Mouse (Mus musculus): ENCODE data around the gene Orm2. TPM values are rescaled to one million over a fixed set of nuclear protein-coding genes. Genes with fewer than 3 reads are reported as not detected.
A peak's percentile ranks its signal among the peaks of the same experiment; 100 is the strongest.

Gene Orm2
- polyA plus RNA-seq, 1 experiment from 2014 or later, result not detected

DNA sequence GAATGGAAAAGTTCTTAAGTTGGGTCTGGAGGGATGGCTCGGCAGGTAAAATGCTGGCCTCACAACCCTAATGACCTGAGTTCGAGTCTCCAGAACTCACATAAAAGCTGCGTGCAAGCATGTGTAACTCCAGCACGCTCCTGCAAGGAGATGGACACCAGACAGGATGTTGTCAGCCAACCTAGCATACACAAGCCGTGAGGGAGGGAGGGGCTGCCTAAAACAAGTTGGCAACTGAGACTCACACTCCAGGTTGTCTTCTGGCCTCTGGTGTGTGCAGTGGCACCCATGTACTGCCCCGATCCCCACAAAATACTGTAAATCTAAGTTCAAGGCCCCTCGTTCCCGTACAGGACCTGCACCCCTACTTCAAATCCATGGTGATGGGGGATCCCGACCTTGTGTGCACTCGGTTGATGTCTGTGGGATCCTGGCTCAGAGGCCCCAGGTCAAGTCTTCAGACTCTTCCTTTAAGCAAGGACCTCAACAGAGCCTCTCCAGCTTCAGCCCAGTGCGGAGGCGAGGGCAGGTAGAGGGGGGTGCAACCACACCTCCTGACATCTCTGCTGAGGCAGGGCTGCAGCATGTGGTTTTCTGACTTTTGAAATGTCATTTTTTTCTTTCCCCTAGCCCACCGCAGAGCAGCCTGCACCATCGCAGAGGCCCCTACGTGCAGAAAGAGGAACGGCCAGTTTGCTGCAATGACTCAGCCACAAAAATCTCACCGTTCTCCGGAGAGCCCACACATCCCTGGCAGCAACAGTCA lies 38.5 kb downstream of the Orm2 start:
- Histone ChIP-seq H3K9me3 (no peaks in the 10 kb centered on the region), H3K4me1 (peaks cover 64% of the 10 kb centered on the region), H3K4me2 (replicated peaks) (no peak overlapping the region), H3K27me3 (no peaks in the 10 kb centered on the region), H3K36me3 (peaks cover 17% of the 10 kb centered on the region), H3K9ac (no peak overlapping the region), H3K27ac (no peak overlapping the region), H3K4me3 (no peak overlapping the region)
- no peak for ATAC-seq (ENCODE audit: insufficient number of reproducible peaks, insufficient read depth, low FRiP score, low TSS enrichment)
- 87% methylated on average over 18 of the region's 18 CpGs for WGBS

DNA sequence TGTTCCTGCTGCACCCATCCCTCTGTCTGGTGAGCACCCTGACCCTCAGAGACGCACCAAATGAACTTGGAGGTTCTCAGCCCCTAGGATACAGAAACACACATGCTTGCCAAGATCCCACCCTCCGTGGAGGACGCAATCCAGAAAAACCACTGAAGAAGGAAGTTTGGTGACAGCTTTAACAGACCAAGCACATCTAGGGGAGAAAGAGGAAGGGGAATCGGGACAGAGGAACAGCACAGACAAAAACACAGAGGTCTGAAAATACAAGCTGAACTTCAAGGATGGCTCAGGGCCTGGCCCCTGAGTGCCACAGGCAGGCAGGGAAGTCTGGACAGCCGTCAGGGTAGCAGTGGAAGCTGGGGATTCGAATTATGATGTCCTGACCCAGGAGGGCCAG lies 39.4 kb downstream of the Orm2 start:
- WGBS, result 77% methylated on average over 6 of the region's 6 CpGs
- Histone ChIP-seq H3K36me3 (0 out of 2 replicates have a peak, but pooled peaks cover 8% of the 10 kb centered on the region), H3K9ac (peak overlapping the region; percentile 32; the same call in 1 of the 2 replicates), H3K4me1 (peaks cover 64% of the 10 kb centered on the region), H3K9me3 (no peaks in the 10 kb centered on the region), H3K27ac (peak overlapping the region; percentile 69; the same call in 1 of the 2 replicates), H3K4me2 (replicated peaks) (peak overlapping the region; percentile 57), H3K4me3 (no peak overlapping the region), H3K27me3 (no peaks in the 10 kb centered on the region)
- no peak for ATAC-seq (ENCODE audit: insufficient number of reproducible peaks, insufficient read depth, low FRiP score, low TSS enrichment)

DNA sequence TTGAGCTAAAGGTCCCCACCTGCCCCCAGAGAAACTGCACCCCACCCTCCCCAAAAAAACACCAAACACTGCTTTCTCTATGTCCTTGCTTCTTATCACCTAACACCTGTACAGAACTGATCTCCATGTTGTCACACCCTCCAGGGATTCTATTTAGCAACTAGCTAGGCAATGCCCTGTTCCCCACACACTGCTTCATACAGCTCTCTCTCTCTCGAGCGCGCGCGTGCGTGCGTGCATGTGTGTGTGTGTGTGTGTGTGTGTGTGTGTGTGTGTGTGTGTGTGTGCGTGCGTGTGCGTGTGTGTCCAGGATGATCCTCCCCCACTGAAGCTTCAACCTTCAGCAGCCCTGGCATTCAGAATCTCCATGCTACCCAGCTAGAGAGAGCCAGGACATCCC lies 39.8 kb downstream of the Orm2 start:
- no peak for ATAC-seq (ENCODE audit: insufficient number of reproducible peaks, insufficient read depth, low FRiP score, low TSS enrichment)
- WGBS, result 91% methylated on average over 9 of the region's 10 CpGs
- Histone ChIP-seq H3K4me2 (replicated peaks) (peak overlapping the region; percentile 57), H3K9me3 (no peaks in the 10 kb centered on the region), H3K9ac (peak overlapping the region; percentile 32), H3K27me3 (no peaks in the 10 kb centered on the region), H3K36me3 (0 out of 2 replicates have a peak, but pooled peaks cover 6% of the 10 kb centered on the region), H3K4me3 (peak overlapping the region; percentile 32), H3K27ac (peak overlapping the region; percentile 69; the same call in 1 of the 2 replicates), H3K4me1 (peaks cover 64% of the 10 kb centered on the region)

DNA sequence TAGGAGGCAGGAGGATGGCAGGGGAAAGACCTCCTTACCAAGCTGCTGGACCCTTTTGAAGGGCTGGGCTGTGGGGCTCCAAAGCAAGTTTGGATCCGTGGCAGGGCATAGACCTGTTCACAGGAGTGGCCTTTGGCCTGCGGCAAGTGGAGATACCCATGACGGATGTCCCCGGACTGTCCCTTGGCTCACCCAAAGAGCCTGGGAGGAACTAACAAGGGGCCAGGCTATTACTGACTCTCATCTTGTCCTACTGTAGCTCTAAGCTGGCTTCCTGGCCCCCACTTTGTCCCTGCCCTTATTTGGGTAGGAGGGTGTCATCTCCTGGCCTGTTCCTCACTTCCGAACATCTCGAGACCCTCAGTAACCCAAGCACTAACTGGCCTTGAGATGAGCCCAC lies 40.3 kb downstream of the Orm2 start:
- 55% methylated on average over 6 of the region's 6 CpGs for WGBS
- peak overlapping the region; percentile 57 for H3K4me2 ChIP-seq (replicated peaks)
- H3K4me3 ChIP-seq, result peak overlapping the region; percentile 32
- peak overlapping the region; percentile 32 for H3K9ac ChIP-seq
- no peak for ATAC-seq (ENCODE audit: insufficient number of reproducible peaks, insufficient read depth, low FRiP score, low TSS enrichment)
- no peaks in the 10 kb centered on the region for H3K27me3 ChIP-seq
- H3K36me3 ChIP-seq, result 0 out of 2 replicates have a peak, but pooled peaks cover under 1% of the 10 kb centered on the region
- H3K9me3 ChIP-seq, result no peaks in the 10 kb centered on the region
- peak overlapping the region; percentile 69 for H3K27ac ChIP-seq
- H3K4me1 ChIP-seq, result peaks cover 64% of the 10 kb centered on the region

DNA sequence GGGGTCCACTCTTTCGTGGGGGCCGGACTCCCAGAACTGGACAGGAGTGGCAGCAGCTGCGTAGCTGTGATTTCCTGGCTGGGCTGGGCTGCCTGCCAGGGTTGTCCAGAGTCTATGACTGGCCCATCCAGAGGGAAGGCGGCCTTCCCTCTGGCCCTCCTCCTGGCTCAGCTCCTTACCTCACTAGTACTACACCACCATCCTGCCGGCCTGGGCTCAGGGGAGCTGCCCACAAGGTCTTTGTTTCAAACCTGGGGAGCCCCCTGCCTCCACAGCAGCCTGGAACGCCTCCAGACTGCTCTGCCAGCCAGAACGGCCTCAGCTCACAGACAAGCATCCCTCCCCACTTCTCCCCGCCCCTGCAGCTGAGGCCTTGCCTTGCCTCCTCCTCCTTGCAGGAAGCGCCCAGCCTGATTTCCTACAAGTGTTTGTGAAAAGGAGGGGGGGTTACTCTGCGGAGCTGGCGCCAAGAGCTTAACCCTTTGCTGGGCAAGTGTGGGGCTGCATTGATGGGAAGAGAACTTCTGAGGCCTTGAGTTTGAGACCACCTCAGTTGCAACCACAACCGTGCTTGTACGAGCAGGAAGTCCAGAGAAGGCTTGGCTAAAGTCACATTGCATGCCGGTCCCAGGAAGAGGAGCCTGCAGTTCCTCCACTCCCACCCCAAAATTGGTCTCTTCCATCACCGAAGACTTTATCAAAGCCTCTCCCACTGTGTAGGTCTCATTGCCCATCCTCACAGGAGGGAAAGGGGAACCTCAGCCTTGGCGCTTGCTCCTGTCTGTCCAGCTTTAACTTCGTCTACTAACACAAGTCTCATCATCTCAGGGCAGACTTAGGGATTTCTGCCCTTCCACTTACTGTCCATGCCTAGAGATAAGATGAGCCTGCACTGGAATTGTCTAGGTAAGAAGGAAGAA lies 41.1 kb downstream of the Orm2 start, which contains the start of gene Akna:
Akna (minus strand) TSS at position 315 of the 920 bp plus-strand sequence.
- Histone ChIP-seq H3K27me3 (no peaks in the 10 kb centered on the region), H3K9ac (peak within 1 kb of the TSS; percentile 32), H3K4me1 (peaks cover 64% of the 10 kb centered on the region), H3K9me3 (no peaks in the 10 kb centered on the region), H3K27ac (peak within 1 kb of the TSS; percentile 69), H3K4me2 (replicated peaks) (peak within 1 kb of the TSS; percentile 57), H3K36me3 (no peaks in the 10 kb centered on the region), H3K4me3 (peak within 1 kb of the TSS; percentile 32)
- 10% methylated on average over 17 of the region's 17 CpGs for WGBS
- peak; percentile 81 for ATAC-seq (ENCODE audit: insufficient number of reproducible peaks, insufficient read depth, low FRiP score, low TSS enrichment)

DNA sequence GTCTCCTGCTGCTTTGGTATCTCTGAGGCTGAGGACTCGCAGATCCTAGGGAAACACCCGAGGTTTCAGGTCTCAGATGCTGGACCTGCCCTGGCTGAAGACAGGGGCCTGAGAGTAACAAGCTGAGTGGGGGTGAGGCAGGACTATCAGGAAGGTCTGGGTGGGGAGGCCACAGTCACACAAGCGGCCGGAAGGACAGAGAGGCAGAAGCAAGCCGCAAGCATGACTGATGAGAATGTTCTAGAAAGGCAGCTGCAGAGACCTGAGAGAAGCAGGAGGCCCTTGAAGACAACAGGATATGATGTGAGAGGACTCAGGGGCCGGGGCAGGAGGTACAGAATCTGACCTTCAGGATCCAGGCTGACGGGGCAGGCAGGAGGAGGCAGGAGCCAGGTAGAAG lies 42.0 kb downstream of the Orm2 start:
- H3K9ac ChIP-seq, result 0 out of 2 replicates have a peak overlapping the region, but pooled peaks have one; percentile 28
- no peaks in the 10 kb centered on the region for H3K9me3 ChIP-seq
- H3K27ac ChIP-seq, result peak overlapping the region; percentile 69; the same call in 1 of the 2 replicates
- no peak overlapping the region for H3K4me3 ChIP-seq
- WGBS, result 60% methylated on average over 7 of the region's 7 CpGs
- H3K4me1 ChIP-seq, result peaks cover 65% of the 10 kb centered on the region
- H3K36me3 ChIP-seq, result no peaks in the 10 kb centered on the region
- H3K27me3 ChIP-seq, result no peaks in the 10 kb centered on the region
- no peak for ATAC-seq (ENCODE audit: insufficient number of reproducible peaks, insufficient read depth, low FRiP score, low TSS enrichment)
- peak overlapping the region; percentile 57; the same call in 1 of the 2 replicates for H3K4me2 ChIP-seq (replicated peaks)

DNA sequence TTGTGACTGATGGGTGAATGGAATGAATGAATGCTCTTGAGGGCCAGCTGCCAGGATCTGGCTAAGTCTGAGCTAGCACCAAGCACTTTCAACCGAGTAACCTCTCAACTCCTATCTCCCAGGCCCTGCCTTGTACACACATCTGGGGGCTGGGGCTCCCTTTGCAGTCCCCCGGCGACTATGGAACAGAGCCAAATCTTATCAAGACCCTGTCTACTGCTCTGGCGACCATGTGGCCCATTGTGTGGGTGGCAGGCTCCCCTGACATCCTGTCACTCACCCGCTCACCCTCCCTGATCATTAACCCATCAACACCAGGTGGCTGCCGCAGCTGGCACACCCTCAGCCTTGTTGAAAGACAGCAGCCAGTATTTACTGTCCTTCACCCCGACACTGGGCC lies 42.8 kb downstream of the Orm2 start:
- ATAC-seq (ENCODE audit: insufficient number of reproducible peaks, insufficient read depth, low FRiP score, low TSS enrichment), result no peak
- WGBS, result 28% methylated on average over 7 of the region's 7 CpGs
- Histone ChIP-seq H3K4me2 (replicated peaks) (no peak overlapping the region), H3K36me3 (no peaks in the 10 kb centered on the region), H3K27ac (no peak overlapping the region), H3K27me3 (no peaks in the 10 kb centered on the region), H3K9ac (no peak overlapping the region), H3K4me3 (no peak overlapping the region), H3K4me1 (peaks cover 59% of the 10 kb centered on the region), H3K9me3 (no peaks in the 10 kb centered on the region)

DNA sequence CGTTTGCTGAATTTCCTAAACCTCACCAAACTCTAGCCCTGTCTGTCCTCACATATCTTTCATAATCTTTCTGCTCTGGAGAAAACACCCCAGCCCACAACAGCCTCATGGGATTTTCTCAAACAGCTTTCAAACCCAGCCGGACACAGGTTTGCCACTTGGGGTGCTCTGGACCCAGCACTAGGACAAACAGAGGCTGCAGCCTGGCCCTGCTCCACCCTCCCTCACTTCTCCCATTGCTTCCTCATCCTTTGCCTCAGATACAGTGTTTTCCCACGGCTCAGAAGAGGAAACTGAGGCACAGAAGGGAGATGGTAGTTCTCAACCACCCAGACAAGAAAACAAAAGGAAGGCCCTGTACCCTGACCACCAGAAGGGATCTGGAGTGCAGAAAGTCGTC lies 43.4 kb downstream of the Orm2 start:
- Histone ChIP-seq H3K36me3 (no peaks in the 10 kb centered on the region), H3K4me3 (no peak overlapping the region), H3K4me2 (replicated peaks) (no peak overlapping the region), H3K4me1 (peaks cover 58% of the 10 kb centered on the region), H3K9ac (no peak overlapping the region), H3K27me3 (no peaks in the 10 kb centered on the region), H3K9me3 (no peaks in the 10 kb centered on the region), H3K27ac (no peak overlapping the region)
- ATAC-seq (ENCODE audit: insufficient number of reproducible peaks, insufficient read depth, low FRiP score, low TSS enrichment), result no peak
- 61% methylated on average over 4 of the region's 4 CpGs for WGBS

DNA sequence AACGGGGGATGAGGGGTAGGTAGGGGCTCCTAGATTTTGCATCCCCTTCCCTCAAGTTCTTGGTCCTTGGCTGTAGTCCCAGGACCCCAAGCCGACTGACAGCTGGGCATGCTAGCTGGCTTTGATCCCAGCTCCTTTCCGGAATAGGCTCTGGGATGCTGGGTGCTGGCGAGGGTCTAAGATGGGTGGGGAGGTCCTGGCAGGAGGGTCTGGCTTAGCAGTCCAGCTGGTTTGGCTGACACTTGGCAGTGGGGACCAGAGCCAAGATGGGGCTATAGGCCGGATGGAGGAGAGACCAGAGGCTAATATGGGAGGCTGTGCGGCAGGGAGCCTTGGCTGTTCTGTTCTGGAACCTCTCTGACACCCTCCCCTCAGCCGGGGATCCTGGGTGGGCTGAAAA lies 46.0 kb downstream of the Orm2 start:
- Histone ChIP-seq H3K4me1 (peaks cover 36% of the 10 kb centered on the region), H3K4me3 (no peak overlapping the region), H3K27ac (no peak overlapping the region), H3K9me3 (no peaks in the 10 kb centered on the region), H3K4me2 (replicated peaks) (peak overlapping the region; percentile 98; the same call in 1 of the 2 replicates), H3K27me3 (no peaks in the 10 kb centered on the region), H3K36me3 (no peaks in the 10 kb centered on the region), H3K9ac (no peak overlapping the region)
- 71% methylated on average over 7 of the region's 7 CpGs for WGBS
- no peak for ATAC-seq (ENCODE audit: insufficient number of reproducible peaks, insufficient read depth, low FRiP score, low TSS enrichment)

DNA sequence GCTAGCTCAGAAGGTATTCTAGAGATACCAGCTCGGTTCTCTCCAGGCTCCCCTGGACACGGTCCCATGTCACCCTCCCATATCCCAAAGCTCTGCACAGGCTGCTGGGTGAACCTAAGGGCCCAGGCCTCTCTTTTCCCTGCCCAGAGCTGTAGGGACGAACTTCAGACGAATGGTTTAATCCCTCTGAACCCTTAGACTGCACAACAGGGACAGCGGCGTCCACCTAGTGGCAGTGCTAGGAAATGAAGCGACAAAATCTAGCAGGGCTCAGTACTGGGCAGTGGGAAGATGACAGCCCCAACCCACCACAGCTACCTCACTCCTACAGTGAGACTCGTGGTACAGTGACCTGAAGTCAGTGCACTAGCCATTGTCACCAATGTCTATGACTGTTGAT lies 46.4 kb downstream of the Orm2 start:
- Histone ChIP-seq H3K4me1 (peaks cover 32% of the 10 kb centered on the region), H3K27ac (no peak overlapping the region), H3K4me2 (replicated peaks) (peak overlapping the region; percentile 98), H3K4me3 (peak overlapping the region; percentile 55), H3K27me3 (no peaks in the 10 kb centered on the region), H3K9ac (no peak overlapping the region), H3K36me3 (no peaks in the 10 kb centered on the region), H3K9me3 (no peaks in the 10 kb centered on the region)
- peak; percentile 62 for ATAC-seq (ENCODE audit: insufficient number of reproducible peaks, insufficient read depth, low FRiP score, low TSS enrichment)
- 8% methylated on average over 8 of the region's 8 CpGs for WGBS

DNA sequence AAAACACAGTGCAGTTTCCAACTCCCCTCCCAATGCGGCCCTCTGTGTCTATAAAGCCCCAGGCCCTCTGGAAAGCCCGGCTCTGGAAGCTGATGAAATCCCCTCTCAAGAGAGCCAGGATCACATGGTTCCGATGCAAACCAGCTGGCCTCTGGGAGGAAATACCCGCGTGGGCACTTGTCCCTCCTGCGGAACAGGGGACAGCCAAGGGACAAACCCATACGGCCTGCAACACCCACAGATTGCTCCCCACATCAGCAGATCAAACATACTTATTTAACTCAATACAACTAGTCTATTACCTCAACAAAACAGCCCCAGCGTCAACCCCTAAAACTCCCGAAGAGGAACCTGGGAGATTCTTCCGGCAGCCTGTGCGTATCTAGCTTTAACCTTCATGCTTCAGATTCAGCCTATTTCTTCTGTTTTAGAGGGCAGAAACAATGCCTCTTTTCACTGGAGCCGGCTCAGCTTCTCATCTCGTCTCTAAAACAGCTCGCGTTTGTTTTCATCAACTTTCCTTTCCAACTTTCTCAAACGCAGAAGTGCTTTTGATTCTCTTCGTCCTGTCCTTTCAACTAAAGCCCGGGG lies 47.2 kb downstream of the Orm2 start:
- WGBS, result 1% methylated on average over 18 of the region's 18 CpGs
- Histone ChIP-seq H3K9me3 (no peaks in the 10 kb centered on the region), H3K4me2 (replicated peaks) (peak overlapping the region; percentile 98), H3K9ac (peak overlapping the region; percentile 54), H3K27me3 (no peaks in the 10 kb centered on the region), H3K36me3 (no peaks in the 10 kb centered on the region), H3K4me3 (peak overlapping the region; percentile 55), H3K4me1 (peaks cover 25% of the 10 kb centered on the region), H3K27ac (peak overlapping the region; percentile 20; the same call in 1 of the 2 replicates)
- no peak for ATAC-seq (ENCODE audit: insufficient number of reproducible peaks, insufficient read depth, low FRiP score, low TSS enrichment)

All from embryonic facial prominence, embryonic 12.5 days (tissue).